Mouse (Mus musculus) intestine, embryonic 16.5 days (tissue): ENCODE data around the gene Pacs1. TPM values are rescaled to one million over a fixed set of nuclear protein-coding genes. Genes with fewer than 3 reads are reported as not detected.

Source experiments
- ATAC-seq: fragments of 200-750 bp; cut with Nextera tagmentation; 2 replicates; pipeline ENCODE4 v1.8.0; 2017; ENCODE audit warnings: moderate TSS enrichment, moderate library complexity
- H3K27ac ChIP-seq: fragments of 300-500 bp; sonication (generic); 2 replicates; pipeline ENCODE4 v1.5.1; 2014; ENCODE audit warnings: mild to moderate bottlenecking, low read length
- H3K27me3 ChIP-seq: fragments of 300-500 bp; sonication (generic); replicated peaks from 2 replicates; pipeline ENCODE4 v1.6.1; 2014; ENCODE audit warnings: low read length, control low read depth, mixed read lengths; ENCODE audit not compliant: control insufficient read depth, insufficient read depth
- H3K36me3 ChIP-seq: fragments of 300-500 bp; sonication (generic); 2 replicates; pipeline ENCODE4 v1.6.1; 2014; ENCODE audit warnings: low read length, control low read depth; ENCODE audit not compliant: control insufficient read depth, insufficient read depth
- H3K4me1 ChIP-seq: fragments of 300-500 bp; sonication (generic); 2 replicates; pipeline ENCODE4 v1.6.1; 2014; ENCODE audit warnings: low read length, control low read depth, mixed read lengths; ENCODE audit not compliant: control insufficient read depth, insufficient read depth
- H3K4me2 ChIP-seq: fragments of 300-500 bp; sonication (generic); 2 replicates; pipeline ENCODE4 v1.6.1; 2014; ENCODE audit warnings: low read depth, low read length, control low read depth
- H3K4me3 ChIP-seq: fragments of 300-500 bp; sonication (generic); 2 replicates; pipeline ENCODE4 v1.5.1; 2014; ENCODE audit warnings: mild to moderate bottlenecking, low read length
- H3K9ac ChIP-seq: fragments of 300-500 bp; sonication (generic); 2 replicates; pipeline ENCODE4 v1.6.1; 2014; ENCODE audit warnings: low read depth, low read length
- H3K9me3 ChIP-seq: fragments of 300-500 bp; sonication (generic); 2 replicates; pipeline ENCODE4 v1.6.1; 2016; ENCODE audit warnings: low read length, control low read depth; ENCODE audit not compliant: control insufficient read depth
- WGBS: fragments of 180-500 bp; shearing (Covaris S2); extraction: QIAGEN DNeasy Blood & Tissue Kit; methylation state at CpG from one replicate; pipeline ENCODE4 v1.1.7; 2014; 5-methylcytosine and 5-hydroxymethylcytosine counted together
- polyA plus RNA-seq: library from polyadenylated mRNA; unstranded; fragments of >200 nt; fragmentation: Nextera tagmentation; extraction: Ambion mirVana; gene quantifications from 2 replicates; pipeline ENCODE4 v1.2.1, GENCODE M21; 2015

Gene Pacs1
- polyA plus RNA-seq, 1 experiment from 2014 or later, result 11.4 TPM

GRCm38 (mm10) chr19:5296630-5297029, 23.7 kb upstream of the Pacs1 start:
- no peak for ATAC-seq
- Histone ChIP-seq H3K27me3 (no peaks in the 10 kb centered on the region), H3K27ac (no peak overlapping the region), H3K9me3 (no peaks in the 10 kb centered on the region), H3K9ac (no peak overlapping the region), H3K4me1 (peaks cover 9% of the 10 kb centered on the region), H3K36me3 (peaks cover 7% of the 10 kb centered on the region; the same call in 1 of the 2 replicates), H3K4me2 (0 out of 2 replicates have a peak overlapping the region, but pooled peaks have one; percentile 2), H3K4me3 (no peak overlapping the region)
- WGBS, result 60% methylated on average over 5 of the region's 5 CpGs

- WGBS, result 5% methylated on average over 13 of the region's 13 CpGs
- Histone ChIP-seq H3K4me2 (peak overlapping the region; percentile 70), H3K9ac (peak overlapping the region; percentile 76), H3K9me3 (no peaks in the 10 kb centered on the region), H3K27ac (peak overlapping the region; percentile 87), H3K27me3 (no peaks in the 10 kb centered on the region), H3K36me3 (peaks cover 11% of the 10 kb centered on the region), H3K4me1 (peaks cover 9% of the 10 kb centered on the region), H3K4me3 (peak overlapping the region; percentile 72)
- ATAC-seq, result peak; percentile 53
These were observed 22.8 kb upstream of the Pacs1 start for GRCm38 (mm10) chr19:5295736-5296075.

GRCm38 (mm10) chr19:5294972-5295735, 22.2 kb upstream of the Pacs1 start, which contains the start of gene Sf3b2:
Sf3b2 (minus strand) TSS chr19:5295455.
- 0% methylated on average over 46 of the region's 46 CpGs for WGBS
- Histone ChIP-seq H3K27me3 (no peaks in the 10 kb centered on the region), H3K4me1 (peaks cover 9% of the 10 kb centered on the region), H3K27ac (peak within 1 kb of the TSS; percentile 87), H3K4me3 (peak within 1 kb of the TSS; percentile 72), H3K36me3 (peaks cover 15% of the 10 kb centered on the region), H3K4me2 (peak within 1 kb of the TSS; percentile 85), H3K9me3 (no peaks in the 10 kb centered on the region), H3K9ac (peak within 1 kb of the TSS; percentile 83)
- ATAC-seq, result peak; percentile 98

- WGBS, result 64% methylated on average over 8 of the region's 8 CpGs
- Histone ChIP-seq H3K4me3 (no peak overlapping the region), H3K4me2 (no peak overlapping the region), H3K9me3 (no peaks in the 10 kb centered on the region), H3K4me1 (peaks cover 13% of the 10 kb centered on the region), H3K27ac (no peak overlapping the region), H3K9ac (no peak overlapping the region), H3K27me3 (no peaks in the 10 kb centered on the region), H3K36me3 (peaks cover 33% of the 10 kb centered on the region)
- ATAC-seq, result peak; percentile 87
These were observed 5.5 kb upstream of the Pacs1 start for GRCm38 (mm10) chr19:5278381-5278780.

- peaks cover 33% of the 10 kb centered on the region for H3K36me3 ChIP-seq
- no peak overlapping the region for H3K9ac ChIP-seq
- no peak for ATAC-seq
- H3K4me3 ChIP-seq, result no peak overlapping the region
- WGBS, result 82% methylated on average over 3 of the region's 3 CpGs
- H3K4me2 ChIP-seq, result no peak overlapping the region
- H3K9me3 ChIP-seq, result no peaks in the 10 kb centered on the region
- H3K4me1 ChIP-seq, result peaks cover 15% of the 10 kb centered on the region
- H3K27me3 ChIP-seq, result no peaks in the 10 kb centered on the region
- H3K27ac ChIP-seq, result no peak overlapping the region
These were observed 4.2 kb upstream of the Pacs1 start for GRCm38 (mm10) chr19:5277140-5277539.

GRCm38 (mm10) chr19:5276531-5276930, 3.6 kb upstream of the Pacs1 start:
- H3K4me3 ChIP-seq, result no peak overlapping the region
- 92% methylated on average over 2 of the region's 2 CpGs for WGBS
- ATAC-seq, result no peak
- H3K27me3 ChIP-seq, result no peaks in the 10 kb centered on the region
- H3K4me2 ChIP-seq, result no peak overlapping the region
- no peak overlapping the region for H3K9ac ChIP-seq
- H3K27ac ChIP-seq, result no peak overlapping the region
- H3K9me3 ChIP-seq, result no peaks in the 10 kb centered on the region
- H3K4me1 ChIP-seq, result peaks cover 20% of the 10 kb centered on the region
- peaks cover 33% of the 10 kb centered on the region for H3K36me3 ChIP-seq

- Histone ChIP-seq H3K4me1 (peaks cover 23% of the 10 kb centered on the region), H3K4me2 (no peak overlapping the region), H3K27me3 (no peaks in the 10 kb centered on the region), H3K36me3 (peaks cover 30% of the 10 kb centered on the region), H3K4me3 (no peak overlapping the region), H3K9me3 (no peaks in the 10 kb centered on the region), H3K27ac (no peak overlapping the region), H3K9ac (no peak overlapping the region)
- no peak for ATAC-seq
- WGBS, result 89% methylated on average over 5 of the region's 5 CpGs
These were observed 2.8 kb upstream of the Pacs1 start for GRCm38 (mm10) chr19:5275736-5276135.

GRCm38 (mm10) chr19:5274641-5275040, 1.7 kb upstream of the Pacs1 start:
- peaks cover 26% of the 10 kb centered on the region; the same call in 1 of the 2 replicates for H3K36me3 ChIP-seq
- H3K4me2 ChIP-seq, result no peak overlapping the region
- H3K27ac ChIP-seq, result no peak overlapping the region; the same call in 1 of the 2 replicates
- ATAC-seq, result no peak
- H3K27me3 ChIP-seq, result no peaks in the 10 kb centered on the region
- peaks cover 26% of the 10 kb centered on the region for H3K4me1 ChIP-seq
- H3K9ac ChIP-seq, result no peak overlapping the region
- H3K4me3 ChIP-seq, result no peak overlapping the region
- H3K9me3 ChIP-seq, result no peaks in the 10 kb centered on the region
- WGBS, result 89% methylated on average over 13 of the region's 13 CpGs

GRCm38 (mm10) chr19:5273916-5274315, 997 bp upstream of the Pacs1 start:
- no peak for ATAC-seq
- peaks cover 26% of the 10 kb centered on the region for H3K4me1 ChIP-seq
- 72% methylated on average over 4 of the region's 4 CpGs for WGBS
- peak overlapping the region; percentile 95 for H3K9ac ChIP-seq
- peak overlapping the region; percentile 90; the same call in 1 of the 2 replicates for H3K4me2 ChIP-seq
- peak overlapping the region; percentile 93 for H3K27ac ChIP-seq
- peaks cover 19% of the 10 kb centered on the region; the same call in 1 of the 2 replicates for H3K36me3 ChIP-seq
- H3K4me3 ChIP-seq, result no peak overlapping the region
- no peaks in the 10 kb centered on the region for H3K27me3 ChIP-seq
- H3K9me3 ChIP-seq, result no peaks in the 10 kb centered on the region
